Mouse (Mus musculus): ENCODE data around the gene T.

DNA sequence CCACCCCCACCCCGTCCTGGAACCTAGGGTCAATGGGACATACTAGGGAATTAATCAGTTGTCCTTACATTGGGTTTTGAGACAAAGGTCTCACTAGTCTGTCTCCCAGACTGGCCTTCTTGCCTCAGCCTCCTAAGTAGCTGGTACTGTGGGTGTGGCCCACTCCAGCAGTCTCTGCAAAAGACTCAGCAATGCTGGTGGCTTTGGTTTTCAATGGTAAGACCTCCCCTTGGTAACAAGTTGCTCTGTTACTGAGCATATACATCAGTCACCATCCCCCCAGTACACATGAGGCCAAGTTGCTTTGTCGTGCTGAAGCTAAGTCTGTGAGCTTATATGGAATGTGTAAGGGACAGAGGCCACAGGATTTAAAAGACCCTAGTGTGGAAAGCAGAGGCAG lies 36.3 kb upstream of the T start:
- TF ChIP-seq CTCF (IDR thresholded peaks at IDR 0.05; ENCODE audit: borderline replicate concordance, insufficient read depth, low read depth, low read length) (no peak), POLR2A (IDR thresholded peaks at IDR 0.05; ENCODE audit: borderline replicate concordance, insufficient read depth, low read length) (no peak)
